ENCODE assay signal across 19 mouse cellular contexts in the genomic region with DNA sequence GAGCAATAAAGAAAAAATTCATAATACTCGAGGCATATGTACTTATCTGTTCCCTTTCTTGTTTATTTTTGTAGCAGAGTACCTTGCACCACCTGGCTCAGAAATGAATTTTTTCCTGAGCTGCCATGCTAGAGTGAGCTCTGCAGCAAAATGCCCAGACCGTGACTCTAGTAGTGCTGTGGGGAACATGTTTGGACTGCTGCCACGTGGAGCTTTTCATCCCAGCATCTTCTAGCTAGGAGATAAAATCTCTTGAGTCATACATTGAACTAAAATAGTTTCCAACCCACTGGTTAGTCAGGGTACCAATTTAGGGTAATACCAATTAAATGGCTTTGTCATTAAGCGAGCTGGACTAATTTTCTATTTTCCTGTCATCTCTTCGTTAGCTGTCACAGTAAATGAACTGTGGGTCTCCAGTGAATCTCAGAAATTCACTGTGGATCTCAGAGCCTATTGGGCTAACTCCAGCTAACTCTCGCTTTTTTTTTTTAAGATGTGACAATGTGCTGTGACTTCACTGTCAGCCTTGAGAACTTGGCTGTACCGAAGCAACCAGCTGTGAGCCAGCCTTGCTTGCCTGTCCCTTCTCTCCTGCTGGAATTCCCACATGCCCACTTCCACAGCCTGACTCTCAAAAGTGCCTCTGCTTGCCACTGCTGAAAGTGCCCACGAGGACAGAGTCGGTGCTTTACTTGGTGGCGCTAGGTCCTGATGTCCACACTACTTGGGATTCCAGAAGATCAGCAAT. TPM values are rescaled to one million over a fixed set of nuclear protein-coding genes. Genes with fewer than 3 reads are reported as not detected.
DNase-seq lines count a peak whose midpoint lies in the region; ATAC-seq and TF ChIP-seq lines count a peak whose summit lies in the region.
"Had no signal": no experiment of that assay in that cellular context is flagged by ENCODE, and none has a peak within 500 bp of the region (broad histone marks: within the 10 kb centered on the region; RNA-seq: fewer than 3 reads in every experiment).

No protein-coding gene starts in this region.

- H3K27me3 ChIP-seq in kidney, embryonic 14.5 days (ENCODE audit: control insufficient read depth, insufficient read depth, low read length), result no peaks in the 10 kb centered on the region
- H3K27me3 ChIP-seq in MEL (ENCODE audit: control insufficient read depth in 1 of 2, insufficient read depth in 2 of 2, low read length in 2 of 2) (no peaks in the 10 kb centered on the region), myocyte (ENCODE audit: control insufficient read depth, insufficient read depth, insufficient read length) (no peaks in the 10 kb centered on the region)
- H3K27me3 ChIP-seq in limb, embryonic 10.5 days (ENCODE audit: low read depth, poor library complexity, severe bottlenecking), result no peaks in the 10 kb centered on the region
- H3K27me3 ChIP-seq: CH12.LX; embryonic facial prominence, embryonic 13.5 days; forebrain, embryonic 13.5 days; heart, embryonic 12.5 days; stomach, embryonic 15.5 days had no signal

- WGBS in kidney, embryonic 14.5 days, result 77% methylated on average over 10 of the region's 10 CpGs
- 83% methylated on average over 10 of the region's 10 CpGs for WGBS in limb, embryonic 10.5 days

- ATAC-seq in kidney, embryonic 14.5 days (ENCODE audit: low FRiP score, low TSS enrichment), result no peak
- ATAC-seq: forebrain, embryonic 13.5 days had no signal

- no peak for TF ChIP-seq EP300 in MEL (IDR thresholded peaks at IDR 0.05; ENCODE audit: low read depth in 1 of 2, low read length in 2 of 2)

- peaks cover 9% of the 10 kb centered on the region for H3K4me1 ChIP-seq in kidney, embryonic 14.5 days (ENCODE audit: control insufficient read depth, insufficient read depth, low read length)
- peaks cover 0 to 20% of the 10 kb centered on the region in 2 experiments; a peak in 3 of 4 replicates for H3K4me1 ChIP-seq in MEL (ENCODE audit: control insufficient read depth in 1 of 2, insufficient read depth in 2 of 2, low read length in 2 of 2)
- peaks cover 17% of the 10 kb centered on the region for H3K4me1 ChIP-seq in limb, embryonic 10.5 days

- no peak overlapping the region for H3ac ChIP-seq in myocyte (ENCODE audit: control insufficient read depth, insufficient read length)

- H3K4me3 ChIP-seq in kidney, embryonic 14.5 days (ENCODE audit: low read length), result no peak overlapping the region
- no peak overlapping the region for H3K4me3 ChIP-seq in MEL (ENCODE audit: control insufficient read depth in 1 of 2, insufficient read depth in 1 of 2, low read depth in 2 of 2, low read length in 2 of 2)
- no peak overlapping the region for H3K4me3 ChIP-seq in myocyte
- no peak overlapping the region for H3K4me3 ChIP-seq in limb, embryonic 10.5 days
- H3K4me3 ChIP-seq: embryonic facial prominence, embryonic 13.5 days; forebrain, embryonic 13.5 days; heart, embryonic 12.5 days; stomach, embryonic 15.5 days had no signal

- no peaks in the 10 kb centered on the region for H3K36me3 ChIP-seq in kidney, embryonic 14.5 days (ENCODE audit: control insufficient read depth, insufficient read depth, low read length)
- H3K36me3 ChIP-seq in MEL (ENCODE audit: control insufficient read depth in 1 of 2, insufficient read depth in 2 of 2, low read length in 2 of 2) (peaks cover 0 to 18% of the 10 kb centered on the region in 2 experiments; a peak in 2 of 4 replicates), myocyte (ENCODE audit: control insufficient read depth, insufficient read depth) (no peaks in the 10 kb centered on the region)
- H3K36me3 ChIP-seq in limb, embryonic 10.5 days, result no peaks in the 10 kb centered on the region
- H3K36me3 ChIP-seq: embryonic facial prominence, embryonic 13.5 days; heart, embryonic 12.5 days; stomach, embryonic 15.5 days had no signal

- peak; percentile 25 for DNase-seq in kidney, adult 11 months
- DNase-seq in 3134 (ENCODE audit: extremely low read depth, insufficient read length, low spot score) (peak; percentile 45), MEL (ENCODE audit: low read depth, low spot score) (no peak)
- no peak for DNase-seq in cerebellum, adult 11 months
- no peak for DNase-seq in limb, embryonic 10.5 days (ENCODE audit: low spot score)
- DNase-seq: cerebellum, adult 11-12 months; gastrocnemius, postnatal 25 days; heart, postnatal 4 days; thymus, postnatal 4 days had no signal

- no peak for TF ChIP-seq CTCF in MEL (IDR thresholded peaks at IDR 0.05 in 2 of 3, conservative IDR thresholded peaks at IDR 0.05 in 1 of 3; ENCODE audit: control insufficient read depth in 1 of 3, insufficient read depth in 1 of 3, low read depth in 2 of 3, low read length in 3 of 3, poor library complexity in 1 of 3, severe bottlenecking in 1 of 3)

- no peak for TF ChIP-seq RAD21 in MEL (IDR thresholded peaks at IDR 0.05; ENCODE audit: low read depth, low read length)

- no peak overlapping the region for H3K4me2 ChIP-seq in kidney, embryonic 14.5 days (replicated peaks; ENCODE audit: low read depth, low read length)
- H3K4me2 ChIP-seq in myocyte (ENCODE audit: low read depth), result peak overlapping the region; percentile 31
- H3K4me2 ChIP-seq: embryonic facial prominence, embryonic 13.5 days; forebrain, embryonic 13.5 days; heart, embryonic 12.5 days; stomach, embryonic 15.5 days had no signal

- H3K9me3 ChIP-seq in kidney, embryonic 14.5 days (ENCODE audit: control insufficient read depth, low read length), result no peaks in the 10 kb centered on the region
- H3K9me3 ChIP-seq in MEL (replicated peaks; ENCODE audit: insufficient read depth, low read length), result no peaks in the 10 kb centered on the region
- H3K9me3 ChIP-seq in limb, embryonic 10.5 days (replicated peaks), result no peaks in the 10 kb centered on the region
- H3K9me3 ChIP-seq: embryonic facial prominence, embryonic 13.5 days; forebrain, embryonic 13.5 days; heart, embryonic 12.5 days; stomach, embryonic 15.5 days had no signal

- H3K9ac ChIP-seq in kidney, embryonic 14.5 days (ENCODE audit: low read depth, low read length), result no peak overlapping the region
- no peak overlapping the region for H3K9ac ChIP-seq in MEL (ENCODE audit: control insufficient read depth, low read depth, low read length, poor library complexity, severe bottlenecking)
- H3K9ac ChIP-seq: embryonic facial prominence, embryonic 13.5 days; forebrain, embryonic 13.5 days; heart, embryonic 12.5 days; stomach, embryonic 15.5 days had no signal

- H3K27ac ChIP-seq in kidney, embryonic 14.5 days (ENCODE audit: low read depth, low read length), result no peak overlapping the region
- no peak overlapping the region for H3K27ac ChIP-seq in MEL (ENCODE audit: control insufficient read depth, low read depth, low read length)
- no peak overlapping the region for H3K27ac ChIP-seq in limb, embryonic 10.5 days
- H3K27ac ChIP-seq: embryonic facial prominence, embryonic 13.5 days; forebrain, embryonic 13.5 days; stomach, embryonic 15.5 days had no signal

- TF ChIP-seq POLR2A in MEL (IDR thresholded peaks at IDR 0.05; ENCODE audit: control insufficient read depth in 1 of 2, insufficient read depth in 1 of 2, low read depth in 1 of 2, low read length in 2 of 2, poor library complexity in 1 of 2) (no peak), myocyte (IDR thresholded peaks at IDR 0.05; ENCODE audit: insufficient read length, low read depth) (no peak)

- H3K79me2 ChIP-seq in MEL (ENCODE audit: control insufficient read depth, insufficient read depth, low read length, poor library complexity), result peaks cover 14% of the 10 kb centered on the region
- H3K79me2 ChIP-seq in myocyte (ENCODE audit: control insufficient read depth, insufficient read depth), result peaks cover 16% of the 10 kb centered on the region

TF ChIP-seq in MEL, 35 proteins besides CTCF, POLR2A, EP300 and RAD21:
- TF ChIP-seq MYC (IDR thresholded peaks at IDR 0.05; ENCODE audit: low read depth, low read length) (0 out of 2 replicates have a peak, but pooled peaks have one; percentile 26), MXI1 (IDR thresholded peaks at IDR 0.05; ENCODE audit: low read depth, low read length) (no peak)

TF ChIP-seq in myocyte, 11 proteins besides CTCF, POLR2A, EP300 and RAD21:
- TF ChIP-seq REST (IDR thresholded peaks at IDR 0.05; ENCODE audit: insufficient read depth, insufficient read length) (no peak), MAX (IDR thresholded peaks at IDR 0.05; ENCODE audit: low read depth) (no peak), USF1 (IDR thresholded peaks at IDR 0.05; ENCODE audit: low read depth) (no peak), MYOG (IDR thresholded peaks at IDR 0.05; ENCODE audit: control insufficient read depth in 1 of 3, insufficient read depth in 1 of 3, insufficient read length in 2 of 3, low read depth in 2 of 3) (no peak), E2F4 (IDR thresholded peaks at IDR 0.05; ENCODE audit: insufficient read depth) (no peak), TCF12 (IDR thresholded peaks at IDR 0.05; ENCODE audit: insufficient read depth, poor library complexity, severe bottlenecking) (no peak), CEBPB (IDR thresholded peaks at IDR 0.05; ENCODE audit: insufficient read depth, poor library complexity, severe bottlenecking) (no peak), POLR2AphosphoS2 (IDR thresholded peaks at IDR 0.05; ENCODE audit: insufficient read length, low read depth) (no peak), MYOD1 (IDR thresholded peaks at IDR 0.05; ENCODE audit: control insufficient read depth in 1 of 3, insufficient read length in 2 of 3, low read depth in 2 of 3) (no peak), SRF (IDR thresholded peaks at IDR 0.05; ENCODE audit: control insufficient read depth, insufficient read length, low read depth) (no peak), TCF3 (IDR thresholded peaks at IDR 0.05; ENCODE audit: insufficient read length, low read depth) (no peak)

RNA-seq across cellular contexts. Expression of gene Smap2, which starts 3.2 kb away (rescaled TPM):
- polyA plus RNA-seq in kidney, embryonic 14.5 days (2014; fragmentation: Nextera tagmentation; extraction: Ambion mirVana), result 13.5 and 20.2 TPM in 2 replicates
- total RNA-seq in MEL (2012; rRNA removed), result 33.8 and 36.5 TPM in 2 replicates
- polyA plus RNA-seq in MEL (2012; ENCODE audit: insufficient read depth in 1 of 2, insufficient read length in 2 of 2, low read depth in 1 of 2, low replicate concordance in 2 of 2, missing spikeins in 1 of 2), result 100 to 1,000 TPM in 1 of 2 experiments, 10 to 100 TPM in 1; 83.5 to 118 TPM
- polyA plus RNA-seq in myocyte (2012; fragmentation: generic; extraction: Trizol), result 31.3 TPM
- 14.2 and 14.3 TPM in 2 replicates for polyA plus RNA-seq in limb, embryonic 10.5 days (2016; fragmentation: Nextera tagmentation; extraction: Ambion mirVana)

RNA-seq across cellular contexts. Expression of gene Col9a2, which starts 19.0 kb away (rescaled TPM):
- 1.7 and 3.2 TPM in 2 replicates for polyA plus RNA-seq in kidney, embryonic 14.5 days (2014; fragmentation: Nextera tagmentation; extraction: Ambion mirVana)
- total RNA-seq in MEL (2012; rRNA removed), result 0.12 TPM in 1 of 2 replicates, not detected in the other
- polyA plus RNA-seq in MEL (2012; ENCODE audit: insufficient read depth in 1 of 2, insufficient read length in 2 of 2, low read depth in 1 of 2, low replicate concordance in 2 of 2, missing spikeins in 1 of 2), result not detected
- polyA plus RNA-seq in myocyte (2012; fragmentation: generic; extraction: Trizol), result not detected
- polyA plus RNA-seq in limb, embryonic 10.5 days (2016; fragmentation: Nextera tagmentation; extraction: Ambion mirVana), result 1.1 and 9.1 TPM in 2 replicates
- total RNA-seq: CH12.LX; liver, adult 2 months; megakaryocyte, adult 5-6 weeks; monocyte, adult 5-6 weeks had no signal
- polyA plus RNA-seq: liver, adult 2 months had no signal

Comparison
In these comparisons a context has a peak if more than half of its experiments do, and no peak if none do; other contexts are left out.
1. DNase-seq: peak in kidney, adult 11 months (single experiment) and 3134 (single experiment); none in MEL (single experiment), cerebellum, adult 11 months (single experiment) and limb, embryonic 10.5 days (single experiment).